Mouse (Mus musculus): Measurements from ENCODE around the gene Alox12e. TPM values are rescaled to one million over a fixed set of nuclear protein-coding genes. Genes with fewer than 3 reads are reported as not detected.

Gene Alox12e
- total RNA-seq, 2 experiments from 2014 or later = not detected

GRCm38 (mm10) chr11:70285686-70286085 lies 36.7 kb downstream of the Alox12e start:
- no peak for DNase-seq (ENCODE audit: low spot score in 2 of 2)

- no peak for DNase-seq (ENCODE audit: low spot score in 2 of 2)
Observed at GRCm38 (mm10) chr11:70284757-70285156, 37.7 kb downstream of the Alox12e start.

GRCm38 (mm10) chr11:70283666-70284065 lies 38.8 kb downstream of the Alox12e start:
- no peak for DNase-seq (ENCODE audit: low spot score in 2 of 2)

GRCm38 (mm10) chr11:70280441-70280840 lies 42.0 kb downstream of the Alox12e start:
- DNase-seq (ENCODE audit: low spot score in 2 of 2) = peak in 1 of 2 experiments; percentile 21

GRCm38 (mm10) chr11:70278961-70279360 lies 43.5 kb downstream of the Alox12e start:
- DNase-seq (ENCODE audit: low spot score in 2 of 2) = no peak

- no peak for DNase-seq (ENCODE audit: low spot score in 2 of 2)
Observed at GRCm38 (mm10) chr11:70271641-70272040, 50.8 kb downstream of the Alox12e start.

GRCm38 (mm10) chr11:70266405-70266804 lies 56.0 kb downstream of the Alox12e start:
- DNase-seq (ENCODE audit: low spot score in 2 of 2) = no peak

GRCm38 (mm10) chr11:70265819-70266218 lies 56.6 kb downstream of the Alox12e start:
- DNase-seq (ENCODE audit: low spot score in 2 of 2) = no peak

Other genes with a start within 250 kb of the Alox12e start
- gene Asgr2, start 230.0 kb downstream of the Alox12e start, total RNA-seq (2021) = not detected
- gene Mgl2, start 192.3 kb downstream of the Alox12e start, total RNA-seq (2021) = under 1 TPM; 0.67 to 0.69 TPM
- gene Clec10a, start 166.4 kb downstream of the Alox12e start, total RNA-seq (2021) = 1 to 10 TPM; 1.2 to 1.4 TPM
- gene Slc16a11, start 109.9 kb downstream of the Alox12e start, total RNA-seq (2021) = 10 to 100 TPM; 32.8 to 39.6 TPM
- gene Slc16a13, start 101.6 kb downstream of the Alox12e start, total RNA-seq (2021) = 10 to 100 TPM in 1 of 2 experiments, 1 to 10 TPM in 1; 9.2 to 12.1 TPM
- 1 to 10 TPM; 4.3 to 7.4 TPM for gene Bcl6b, start 92.8 kb downstream of the Alox12e start, total RNA-seq (2021)
- gene 0610010K14Rik, start 84.7 kb downstream of the Alox12e start, total RNA-seq (2021) = 10 to 100 TPM; 44.8 to 55.3 TPM
- 1 to 10 TPM; 6.6 to 8.7 TPM for gene Gm21988, start 82.8 kb downstream of the Alox12e start, total RNA-seq (2021)
- 100 to 1,000 TPM; 306 to 350 TPM for gene Rnasek, start 82.8 kb downstream of the Alox12e start, total RNA-seq (2021)
- gene Alox12, start 67.3 kb downstream of the Alox12e start, total RNA-seq (2021) = under 1 TPM; 0.45 to 0.69 TPM
- not detected for gene Alox15, start 29.4 kb upstream of the Alox12e start, total RNA-seq (2021)
- gene Pelp1, start 87.4 kb upstream of the Alox12e start, total RNA-seq (2021) = 10 to 100 TPM; 41.3 to 46.8 TPM
- gene Arrb2, start 110.0 kb upstream of the Alox12e start, total RNA-seq (2021) = 10 to 100 TPM; 92.5 to 96.0 TPM
- 10 to 100 TPM; 20.5 TPM for gene Med11, start 129.3 kb upstream of the Alox12e start, total RNA-seq (2021)
- 1 to 10 TPM in 1 of 2 experiments, under 1 TPM in 1; 0.96 to 1.1 TPM for gene Zmynd15, start 136.8 kb upstream of the Alox12e start, total RNA-seq (2021)
- gene Cxcl16, start 137.4 kb upstream of the Alox12e start, total RNA-seq (2021) = under 1 TPM; 0.42 to 0.69 TPM
- not detected for gene Tm4sf5, start 182.6 kb upstream of the Alox12e start, total RNA-seq (2021)
- not detected for gene Vmo1, start 192.0 kb upstream of the Alox12e start, total RNA-seq (2021)
- not detected for gene Gltpd2, start 196.6 kb upstream of the Alox12e start, total RNA-seq (2021)
- 100 to 1,000 TPM; 221 to 229 TPM for gene Psmb6, start 202.7 kb upstream of the Alox12e start, total RNA-seq (2021)
- gene Gm40193, start 210.3 kb upstream of the Alox12e start, total RNA-seq (2021) = not detected
- gene Pld2, start 217.4 kb upstream of the Alox12e start, total RNA-seq (2021) = 10 to 100 TPM; 25.0 to 25.6 TPM
- 100 to 1,000 TPM; 208 to 249 TPM for gene Mink1, start 240.3 kb upstream of the Alox12e start, total RNA-seq (2021)